Mouse (Mus musculus) intestine, postnatal 0 days (tissue): ENCODE data around the gene Chrne. TPM values are rescaled to one million over a fixed set of nuclear protein-coding genes. Genes with fewer than 3 reads are reported as not detected.

Source experiments
- ATAC-seq: fragments of 200-750 bp; cut with Nextera tagmentation; 2 replicates; pipeline ENCODE4 v1.8.0; 2017; ENCODE audit warnings: mild to moderate bottlenecking, moderate TSS enrichment, moderate library complexity
- H3K27ac ChIP-seq: fragments of 300-500 bp; sonication (generic); 2 replicates; pipeline ENCODE4 v1.5.1; 2014; ENCODE audit warnings: mild to moderate bottlenecking, low read depth, low read length, moderate library complexity
- H3K27me3 ChIP-seq: fragments of 300-500 bp; sonication (generic); replicated peaks from 2 replicates; pipeline ENCODE4 v1.6.1; 2014; ENCODE audit warnings: low read length, mixed read lengths; ENCODE audit not compliant: control insufficient read depth, insufficient read depth
- H3K36me3 ChIP-seq: fragments of 300-500 bp; sonication (generic); 2 replicates; pipeline ENCODE4 v1.6.1; 2014; ENCODE audit warnings: mild to moderate bottlenecking, moderate library complexity; ENCODE audit not compliant: control insufficient read depth, insufficient read depth
- H3K4me1 ChIP-seq: fragments of 300-500 bp; sonication (generic); replicated peaks from 2 replicates; pipeline ENCODE4 v1.6.1; 2014; ENCODE audit warnings: antibody characterized with exemption, low read length, mixed read lengths; ENCODE audit not compliant: control insufficient read depth, insufficient read depth
- H3K4me2 ChIP-seq: fragments of 300-500 bp; sonication (generic); replicated peaks from 2 replicates; pipeline ENCODE4 v1.6.1; 2014; ENCODE audit warnings: low read depth, mild to moderate bottlenecking, moderate library complexity
- H3K4me3 ChIP-seq: fragments of 300-500 bp; sonication (generic); 2 replicates; pipeline ENCODE4 v1.5.1; 2014; ENCODE audit warnings: low read depth, low read length
- H3K9ac ChIP-seq: fragments of 300-500 bp; sonication (generic); 2 replicates; pipeline ENCODE4 v1.6.1; 2014; ENCODE audit warnings: mild to moderate bottlenecking, low read depth, low read length
- H3K9me3 ChIP-seq: fragments of 300-500 bp; sonication (generic); 2 replicates; pipeline ENCODE4 v1.6.1; 2016; ENCODE audit warnings: mixed run types; ENCODE audit not compliant: control insufficient read depth
- CTCF ChIP-seq: sonication (generic); IDR thresholded peaks from 2 replicates; pipeline ENCODE4 v1.5.1; 2016; ENCODE audit warnings: low read depth, mild to moderate bottlenecking, control low read depth, antibody characterized with exemption, moderate library complexity
- WGBS: fragments of 180-500 bp; shearing (Covaris S2); extraction: QIAGEN DNeasy Blood & Tissue Kit; methylation state at CpG from one replicate; pipeline ENCODE4 v1.1.7; 2014; 5-methylcytosine and 5-hydroxymethylcytosine counted together
- polyA plus RNA-seq: library from polyadenylated mRNA; unstranded; fragments of >200 nt; fragmentation: Nextera tagmentation; extraction: Ambion mirVana; gene quantifications from 2 replicates; pipeline ENCODE4 v1.2.1, GENCODE M21; 2015

The Chrne gene
- polyA plus RNA-seq, 1 experiment from 2014 or later, result 0.12 TPM

DNA sequence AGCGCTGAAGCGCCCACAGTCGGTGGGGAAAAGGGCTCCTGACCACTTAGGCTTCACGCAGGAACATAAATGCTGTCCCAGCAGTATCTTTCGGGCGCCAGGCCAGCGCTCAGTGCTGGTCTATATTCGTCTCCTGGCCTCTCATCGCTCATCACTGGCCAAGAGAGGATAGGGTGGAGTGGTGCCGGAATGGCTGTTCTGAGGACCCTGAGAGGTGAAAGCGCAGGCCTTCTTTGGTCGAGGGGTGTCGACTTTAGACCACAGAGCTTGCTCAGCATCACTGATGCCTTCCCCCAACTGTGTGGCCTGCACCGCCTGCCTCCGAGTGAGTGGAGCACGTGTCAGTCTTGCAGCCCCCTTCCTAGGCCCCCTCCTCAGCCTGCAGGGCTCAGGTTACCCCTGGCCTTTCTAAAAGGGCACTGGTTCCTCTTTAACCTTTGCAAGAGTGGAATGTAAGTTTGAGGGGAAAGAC is 37.5 kb upstream of the Chrne start:
- Histone ChIP-seq H3K4me3 (peak overlapping the region; percentile 100), H3K9me3 (no peaks in the 10 kb centered on the region), H3K36me3 (peaks cover 14% of the 10 kb centered on the region; the same call in 1 of the 2 replicates), H3K9ac (peak overlapping the region; percentile 45; the same call in 1 of the 2 replicates), H3K4me1 (peaks cover 10% of the 10 kb centered on the region), H3K27ac (peak overlapping the region; percentile 99), H3K4me2 (peak overlapping the region; percentile 91), H3K27me3 (no peaks in the 10 kb centered on the region)
- WGBS, result 11% methylated on average over 16 of the region's 16 CpGs
- 0 out of 2 replicates have a peak, but pooled peaks have one; percentile 4 for TF ChIP-seq CTCF
- no peak for ATAC-seq

DNA sequence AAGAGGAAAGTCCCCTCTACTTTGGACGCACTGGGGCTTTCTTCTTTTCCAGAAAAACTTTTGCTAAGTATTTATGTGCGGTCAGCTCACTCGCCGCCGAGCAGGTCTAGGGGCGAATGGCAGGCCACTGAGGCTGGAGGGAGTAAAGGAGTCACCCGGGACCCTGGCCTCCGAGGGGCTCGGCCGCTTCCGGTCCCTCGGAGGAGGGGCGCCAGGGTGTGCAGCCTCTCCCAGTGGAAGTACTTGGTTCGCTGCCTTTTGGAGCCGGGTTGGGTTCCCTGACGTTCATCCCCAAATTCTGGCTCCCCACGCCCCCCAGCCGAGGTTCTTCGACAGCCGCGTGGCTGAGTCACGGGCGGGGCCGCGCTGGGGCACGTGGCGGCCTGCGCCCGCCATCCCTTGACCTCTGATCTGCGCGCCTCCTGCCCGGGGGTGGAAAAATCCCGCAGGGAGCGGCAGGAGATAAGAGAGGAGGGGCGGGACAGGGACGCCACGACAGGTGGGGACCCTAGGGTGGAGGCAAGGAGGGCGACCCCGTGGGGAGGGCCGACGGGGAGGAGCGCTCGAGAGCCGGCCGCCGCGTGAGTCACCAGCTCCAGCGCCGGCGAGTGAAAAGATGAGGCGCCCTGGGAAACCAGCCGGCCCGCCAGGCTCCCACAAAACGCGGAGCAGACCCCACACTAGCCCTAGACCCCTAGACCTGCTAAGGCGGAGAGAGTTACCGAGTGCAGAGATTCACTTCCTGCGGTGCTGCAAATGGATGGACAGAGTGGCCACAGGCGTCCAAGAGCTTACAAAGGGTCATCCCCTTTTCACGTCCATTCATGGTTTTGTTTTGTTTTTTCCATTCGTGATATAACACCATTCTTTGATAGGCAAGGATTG is 36.8 kb upstream of the Chrne start:
- 0 out of 2 replicates have a peak, but pooled peaks have one; percentile 17 for ATAC-seq
- Histone ChIP-seq H3K27ac (peak overlapping the region; percentile 99), H3K4me1 (peaks cover 13% of the 10 kb centered on the region), H3K4me3 (peak overlapping the region; percentile 100), H3K4me2 (peak overlapping the region; percentile 91), H3K36me3 (peaks cover 20% of the 10 kb centered on the region; the same call in 1 of the 2 replicates), H3K9ac (peak overlapping the region; percentile 45), H3K27me3 (no peaks in the 10 kb centered on the region), H3K9me3 (no peaks in the 10 kb centered on the region)
- WGBS, result 1% methylated on average over 61 of the region's 61 CpGs
- no peak for TF ChIP-seq CTCF

DNA sequence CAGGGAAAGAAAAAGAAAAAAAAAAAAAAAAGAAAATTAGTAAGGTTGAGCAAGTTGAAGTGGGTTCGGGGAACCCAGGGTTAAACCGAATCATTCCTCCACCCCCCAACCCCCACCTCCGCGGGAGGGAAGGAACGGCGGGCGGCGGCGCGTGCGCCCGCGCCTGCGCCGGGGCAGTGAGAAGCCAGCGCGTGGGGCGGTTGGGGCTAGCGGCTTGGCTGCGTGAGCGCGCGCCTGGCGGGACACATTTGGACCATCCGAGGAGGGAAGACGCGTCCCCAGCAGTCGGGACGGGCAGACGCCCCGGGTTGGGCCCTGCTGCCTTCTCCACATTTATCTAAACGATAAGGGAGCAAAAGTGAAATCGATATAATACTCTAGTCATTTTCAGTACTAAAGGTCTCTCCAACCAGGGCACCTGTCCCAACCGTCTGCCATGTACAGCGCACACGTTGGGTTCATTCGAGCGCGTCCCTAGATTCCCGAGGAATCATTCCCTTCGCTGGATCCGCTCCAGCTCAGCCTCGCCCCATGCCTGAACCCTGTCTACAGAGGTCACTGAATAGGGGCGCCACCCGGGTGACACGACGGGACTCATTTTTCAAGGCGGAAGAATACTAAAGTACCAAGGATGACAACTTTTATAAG is 36.0 kb upstream of the Chrne start:
- Histone ChIP-seq H3K9ac (peak overlapping the region; percentile 45), H3K4me1 (peaks cover 13% of the 10 kb centered on the region), H3K36me3 (peaks cover 26% of the 10 kb centered on the region), H3K4me2 (peak overlapping the region; percentile 91), H3K4me3 (peak overlapping the region; percentile 100), H3K27me3 (no peaks in the 10 kb centered on the region), H3K9me3 (no peaks in the 10 kb centered on the region), H3K27ac (peak overlapping the region; percentile 99)
- no peak for TF ChIP-seq CTCF
- under 1% methylated on average over 48 of the region's 48 CpGs for WGBS
- peak; percentile 60 for ATAC-seq

DNA sequence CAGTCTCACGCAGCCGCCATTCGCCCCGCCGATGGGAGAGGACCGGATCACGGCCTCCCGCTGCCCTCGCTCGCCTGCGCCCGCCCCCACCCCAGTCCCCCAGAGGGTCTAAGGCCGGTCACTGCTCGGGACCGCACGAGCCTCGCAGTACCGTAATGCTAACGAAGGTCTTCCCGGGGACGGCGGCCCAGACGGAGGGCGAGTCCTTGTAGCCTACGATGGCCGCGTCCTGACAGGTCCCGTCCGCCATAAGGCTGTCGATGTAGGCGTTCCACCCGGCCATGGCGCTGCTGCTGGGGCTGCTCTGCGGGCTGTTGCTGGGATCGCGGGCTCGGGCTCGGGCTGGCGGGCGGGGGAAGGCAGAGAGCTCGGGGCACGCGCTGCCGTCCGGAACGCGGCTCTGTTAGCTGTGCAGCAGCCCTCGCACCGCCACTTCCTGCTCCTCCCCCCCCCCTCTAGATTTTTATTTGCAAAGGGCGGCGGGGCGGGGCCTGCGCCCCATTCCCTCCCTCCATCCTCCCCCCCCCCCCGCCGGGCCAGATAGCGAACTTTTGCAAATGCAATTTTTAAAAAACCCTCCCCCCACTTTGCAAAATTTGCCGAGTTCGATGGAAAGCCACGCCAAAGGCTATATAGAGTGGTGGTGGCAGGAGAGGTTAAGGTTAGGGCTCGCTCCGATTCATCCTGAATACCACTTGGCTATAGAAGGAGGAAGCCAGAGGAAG is 35.3 kb upstream of the Chrne start, which contains the start of gene Pfn1:
TSS of gene Pfn1 (minus strand) at position 447 of the 725 bp plus-strand sequence.
- peak within 1 kb of the TSS; percentile 91 for H3K4me2 ChIP-seq
- under 1% methylated on average over 53 of the region's 61 CpGs for WGBS
- no peak for TF ChIP-seq CTCF
- H3K36me3 ChIP-seq, result peaks cover 30% of the 10 kb centered on the region
- no peaks in the 10 kb centered on the region for H3K27me3 ChIP-seq
- H3K9me3 ChIP-seq, result no peaks in the 10 kb centered on the region
- H3K27ac ChIP-seq, result peak within 1 kb of the TSS; percentile 99
- peak within 1 kb of the TSS; percentile 100 for H3K4me3 ChIP-seq
- peak; percentile 42 for ATAC-seq
- peak within 1 kb of the TSS; percentile 99 for H3K9ac ChIP-seq
- H3K4me1 ChIP-seq, result peaks cover 15% of the 10 kb centered on the region

DNA sequence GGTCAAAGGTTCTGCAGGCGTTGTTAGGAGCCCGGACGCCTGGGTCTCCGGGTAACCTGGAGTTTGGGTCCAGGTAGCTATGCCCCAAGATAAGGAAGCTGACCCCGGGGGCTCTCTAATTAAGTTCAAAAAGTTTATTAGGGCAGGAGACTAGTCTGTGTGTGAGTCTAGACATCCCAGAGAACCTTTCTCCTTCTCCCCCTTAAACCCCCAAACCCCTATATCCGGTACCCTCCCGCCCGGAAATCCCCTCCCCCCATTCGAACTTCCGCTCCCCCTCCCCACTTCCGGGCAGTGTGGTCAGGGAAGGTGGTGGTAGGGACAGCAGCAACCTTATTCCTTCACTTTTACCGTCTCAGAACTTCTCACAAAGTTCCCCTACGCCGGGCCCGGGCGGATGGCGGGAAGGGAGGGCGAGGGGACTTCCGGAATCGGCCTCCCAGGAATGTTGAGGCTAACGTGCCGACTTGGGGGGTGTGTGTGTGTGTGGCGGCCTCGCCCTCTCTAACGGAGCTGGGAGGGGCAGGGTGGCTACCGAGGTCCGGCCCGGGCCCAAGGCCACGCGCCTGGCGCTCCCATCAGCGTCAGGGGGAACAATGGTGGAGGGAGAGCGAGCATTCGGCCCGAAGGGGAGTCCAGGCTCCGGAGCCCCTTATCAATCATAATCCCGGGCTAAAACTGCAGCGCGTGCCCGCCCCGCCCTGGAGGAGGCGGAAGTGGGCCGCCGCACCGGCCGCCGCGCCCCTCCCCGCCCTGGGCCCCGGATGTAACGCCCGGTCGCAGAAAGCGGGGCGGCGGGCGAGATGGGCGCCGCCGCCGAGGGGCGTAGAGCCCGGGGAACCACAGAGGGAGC is 34.6 kb upstream of the Chrne start:
- Histone ChIP-seq H3K36me3 (peaks cover 30% of the 10 kb centered on the region), H3K27me3 (no peaks in the 10 kb centered on the region), H3K9ac (peak overlapping the region; percentile 99), H3K9me3 (no peaks in the 10 kb centered on the region), H3K27ac (peak overlapping the region; percentile 99), H3K4me2 (peak overlapping the region; percentile 91), H3K4me1 (peaks cover 15% of the 10 kb centered on the region), H3K4me3 (peak overlapping the region; percentile 100)
- WGBS, result under 1% methylated on average over 55 of the region's 63 CpGs
- TF ChIP-seq CTCF, result 0 out of 2 replicates have a peak, but pooled peaks have one; percentile 2
- ATAC-seq, result peak; percentile 48
